10 mouse cellular contexts compared by ENCODE assay signal in genomic region chr2:113674647-113675443, GRCm38 (mm10).
DNase-seq lines count a peak whose midpoint lies in the region; ATAC-seq and TF ChIP-seq lines count a peak whose summit lies in the region.
"Had no signal": no experiment of that assay in that cellular context is flagged by ENCODE, and none has a peak within 500 bp of the region (broad histone marks: within the 10 kb centered on the region; RNA-seq: fewer than 3 reads in every experiment).

No protein-coding gene starts in this region.

- no peak for TF ChIP-seq POLR2A in brain, embryonic 14.5 days (IDR thresholded peaks at IDR 0.05; ENCODE audit: borderline replicate concordance, extremely low read depth, insufficient read depth, insufficient read length, poor library complexity, severe bottlenecking)
- no peak for TF ChIP-seq POLR2A in lung, adult 2 months (IDR thresholded peaks at IDR 0.05; ENCODE audit: borderline replicate concordance, extremely low read depth, low read depth, low read length)

- H3K36me3 ChIP-seq in hindbrain, embryonic 16.5 days (ENCODE audit: control insufficient read depth, insufficient read depth, low read length), result no peaks in the 10 kb centered on the region
- no peaks in the 10 kb centered on the region for H3K36me3 ChIP-seq in midbrain, embryonic 14.5 days (ENCODE audit: control insufficient read depth, insufficient read depth, low read length)
- no peaks in the 10 kb centered on the region for H3K36me3 ChIP-seq in lung, postnatal 0 days (ENCODE audit: insufficient read depth, low read length)

- no peak overlapping the region for H3K4me2 ChIP-seq in hindbrain, embryonic 16.5 days (ENCODE audit: low read length)
- no peak overlapping the region for H3K4me2 ChIP-seq in midbrain, embryonic 14.5 days (ENCODE audit: low read length)
- H3K4me2 ChIP-seq in lung, postnatal 0 days (replicated peaks; ENCODE audit: low read depth, low read length), result no peak overlapping the region

- DNase-seq in brain, embryonic 14.5 days (ENCODE audit: low read depth), result peak; percentile 50
- peak; percentile 74 for DNase-seq in embryo, embryonic 11 days
- peak; percentile 29 for DNase-seq in midbrain, embryonic 14.5 days
- no peak for DNase-seq in cerebellum, adult 11 months
- no peak for DNase-seq in lung, adult 2 months
- DNase-seq in lung, postnatal 0 days (ENCODE audit: low spot score), result no peak
- DNase-seq: layer of hippocampus, postnatal 36 days; lung, postnatal 10 days had no signal

- ATAC-seq in hindbrain, embryonic 16.5 days, result peak; percentile 79
- peak; percentile 70 for ATAC-seq in midbrain, embryonic 14.5 days (ENCODE audit: low FRiP score, low TSS enrichment)
- ATAC-seq in lung, postnatal 0 days, result no peak

- H3K9me3 ChIP-seq in hindbrain, embryonic 16.5 days (ENCODE audit: control insufficient read depth, low read length), result no peaks in the 10 kb centered on the region
- H3K9me3 ChIP-seq in midbrain, embryonic 14.5 days (ENCODE audit: control insufficient read depth, low read length), result no peaks in the 10 kb centered on the region
- H3K9me3 ChIP-seq in lung, postnatal 0 days (ENCODE audit: low read length), result no peaks in the 10 kb centered on the region

- no peak overlapping the region for H3K27ac ChIP-seq in hindbrain, embryonic 16.5 days (ENCODE audit: low read depth, low read length)
- H3K27ac ChIP-seq in midbrain, embryonic 14.5 days (replicated peaks; ENCODE audit: low read depth, low read length), result no peak overlapping the region
- no peak overlapping the region for H3K27ac ChIP-seq in lung, postnatal 0 days (ENCODE audit: low read length)

- H3K4me3 ChIP-seq in hindbrain, embryonic 16.5 days (ENCODE audit: low read length), result no peak overlapping the region
- H3K4me3 ChIP-seq in midbrain, embryonic 14.5 days (replicated peaks; ENCODE audit: low read depth, low read length), result no peak overlapping the region
- H3K4me3 ChIP-seq in lung, adult 2 months (replicated peaks; ENCODE audit: extremely low read depth, low read depth, low read length), result no peak overlapping the region
- no peak overlapping the region for H3K4me3 ChIP-seq in lung, postnatal 0 days (ENCODE audit: low read depth, low read length)
- H3K4me3 ChIP-seq: erythroblast, embryonic 14.5 days had no signal

- TF ChIP-seq CTCF in brain, embryonic 14.5 days (IDR thresholded peaks at IDR 0.05; ENCODE audit: borderline replicate concordance, extremely low read depth, insufficient read depth, insufficient read length), result no peak
- no peak for TF ChIP-seq CTCF in lung, adult 2 months (IDR thresholded peaks at IDR 0.05; ENCODE audit: insufficient read depth, low read length)
- no peak for TF ChIP-seq CTCF in lung, postnatal 0 days (IDR thresholded peaks at IDR 0.05)

- peaks cover 5% of the 10 kb centered on the region for H3K4me1 ChIP-seq in hindbrain, embryonic 16.5 days (ENCODE audit: control insufficient read depth, insufficient read depth, low read depth, low read length)
- H3K4me1 ChIP-seq in midbrain, embryonic 14.5 days (ENCODE audit: control insufficient read depth, insufficient read depth, low read length), result peaks cover 7% of the 10 kb centered on the region; the same call in 1 of the 2 replicates
- H3K4me1 ChIP-seq in lung, adult 2 months (ENCODE audit: control insufficient read depth, insufficient read depth, low read length), result no peaks in the 10 kb centered on the region
- H3K4me1 ChIP-seq in lung, postnatal 0 days (ENCODE audit: insufficient read depth, low read depth, low read length), result no peaks in the 10 kb centered on the region

- no peak overlapping the region for H3K9ac ChIP-seq in hindbrain, embryonic 16.5 days (ENCODE audit: low read depth, low read length)
- no peak overlapping the region for H3K9ac ChIP-seq in midbrain, embryonic 14.5 days (replicated peaks; ENCODE audit: low read length)
- no peak overlapping the region for H3K9ac ChIP-seq in lung, postnatal 0 days (replicated peaks; ENCODE audit: low read depth)

- 16% methylated on average over 10 of the region's 10 CpGs for WGBS in hindbrain, embryonic 16.5 days
- 22% methylated on average over 10 of the region's 10 CpGs for WGBS in midbrain, embryonic 14.5 days
- 37% methylated on average over 10 of the region's 10 CpGs for WGBS in lung, adult 2 months
- WGBS in lung, postnatal 0 days, result 23% methylated on average over 10 of the region's 10 CpGs

- TF ChIP-seq EP300 in lung, postnatal 0 days (IDR thresholded peaks at IDR 0.05), result no peak

- no peaks in the 10 kb centered on the region for H3K27me3 ChIP-seq in hindbrain, embryonic 16.5 days (replicated peaks; ENCODE audit: control insufficient read depth, insufficient read depth, low read length)
- no peaks in the 10 kb centered on the region for H3K27me3 ChIP-seq in midbrain, embryonic 14.5 days (ENCODE audit: control insufficient read depth, insufficient read depth, low read length)
- no peaks in the 10 kb centered on the region for H3K27me3 ChIP-seq in lung, postnatal 0 days (replicated peaks; ENCODE audit: insufficient read depth, low read length)

Comparison
In these comparisons a context has a peak if more than half of its experiments do, and no peak if none do; other contexts are left out.
1. DNase-seq: peak in brain, embryonic 14.5 days (single experiment), embryo, embryonic 11 days (single experiment) and midbrain, embryonic 14.5 days (single experiment); none in cerebellum, adult 11 months (single experiment), lung, adult 2 months (single experiment) and lung, postnatal 0 days (single experiment).